Mouse (Mus musculus): ENCODE measurements around the gene Cadps.
A peak's percentile ranks its signal among the peaks of the same experiment; 100 is the strongest.

The Cadps gene

GRCm38 (mm10) chr14:12722452-12723194, 100.3 kb downstream of the Cadps start:
- peak in 1 of 2 experiments; percentile 5 for DNase-seq

GRCm38 (mm10) chr14:12718766-12719165, 104.1 kb downstream of the Cadps start:
- DNase-seq, result no peak

DNA sequence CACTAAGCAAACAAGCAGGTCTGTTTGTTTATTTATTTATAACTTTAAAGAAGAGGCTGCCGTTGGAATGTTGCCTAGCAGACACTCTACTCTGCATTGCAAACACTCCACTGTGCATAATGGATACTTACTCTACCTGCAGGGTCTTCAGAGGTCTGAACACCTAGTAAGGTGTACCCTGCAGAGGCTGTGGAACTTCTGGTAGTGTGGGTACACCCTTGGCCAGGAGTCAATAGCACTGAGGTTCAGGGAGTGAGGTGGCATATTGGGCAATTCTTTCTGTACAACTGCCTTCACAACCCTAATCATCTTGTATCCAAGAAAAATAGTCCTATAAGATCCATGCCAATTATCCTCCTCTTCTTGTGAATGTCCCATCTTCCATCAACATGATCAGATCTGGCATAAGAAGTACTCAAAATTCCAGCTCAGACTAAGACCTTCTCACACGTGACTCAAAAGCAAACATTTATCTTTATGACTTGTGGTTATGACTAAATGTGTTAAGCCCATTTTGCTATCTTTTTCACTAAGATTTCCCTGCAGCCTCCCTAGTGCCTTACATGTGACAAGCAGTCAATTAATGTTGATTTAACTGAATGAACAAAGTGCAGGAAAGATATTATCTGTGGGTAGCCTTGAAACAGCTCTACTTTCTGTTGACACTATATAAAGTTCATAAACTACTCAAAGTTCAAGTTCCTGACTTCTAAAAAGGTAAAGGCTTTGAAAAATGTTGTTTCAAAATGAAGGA, 106.8 kb downstream of the Cadps start:
- DNase-seq, result no peak

- no peak for DNase-seq
These were observed 115.5 kb downstream of the Cadps start for GRCm38 (mm10) chr14:12707395-12707794.

DNA sequence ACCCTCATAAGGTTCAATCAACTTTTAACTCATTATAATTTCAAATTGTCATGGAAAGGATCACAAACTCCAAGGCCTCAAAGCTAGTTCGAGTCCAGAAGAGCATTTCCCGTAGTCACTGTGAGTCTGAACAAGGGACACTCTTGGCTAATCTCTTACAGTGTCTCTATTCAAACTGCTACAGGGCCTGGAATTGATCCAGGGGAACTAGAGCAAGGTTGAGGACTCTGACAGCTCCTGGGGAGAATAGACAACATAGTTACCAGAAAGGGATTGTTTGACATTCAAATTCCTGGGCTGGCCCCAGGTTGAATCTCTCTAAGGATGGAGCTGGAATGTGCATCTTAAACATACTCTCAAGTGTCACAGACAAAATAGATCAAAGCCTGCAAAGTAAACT, 118.4 kb downstream of the Cadps start:
- DNase-seq, result peak; percentile 14 to 26

DNA sequence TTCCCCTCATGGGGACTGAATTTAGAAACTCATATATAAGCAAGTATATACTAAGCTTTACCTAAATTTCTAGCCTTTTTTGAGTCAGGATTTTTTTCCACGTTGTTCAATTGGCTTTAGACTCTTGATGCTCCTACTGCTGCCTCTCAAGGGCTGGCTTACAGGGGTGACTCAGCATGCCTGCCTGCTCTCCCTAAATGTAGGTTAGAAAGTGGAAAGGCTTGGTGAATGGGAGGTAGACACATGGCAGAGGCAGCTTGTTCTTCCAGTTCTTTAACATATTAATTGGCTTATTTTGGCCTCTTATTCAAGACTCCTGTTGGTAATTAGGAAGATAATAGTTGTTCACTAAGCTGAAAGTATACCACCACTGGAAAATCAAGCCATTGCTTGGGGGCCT, 132.7 kb downstream of the Cadps start:
- DNase-seq, result no peak

DNA sequence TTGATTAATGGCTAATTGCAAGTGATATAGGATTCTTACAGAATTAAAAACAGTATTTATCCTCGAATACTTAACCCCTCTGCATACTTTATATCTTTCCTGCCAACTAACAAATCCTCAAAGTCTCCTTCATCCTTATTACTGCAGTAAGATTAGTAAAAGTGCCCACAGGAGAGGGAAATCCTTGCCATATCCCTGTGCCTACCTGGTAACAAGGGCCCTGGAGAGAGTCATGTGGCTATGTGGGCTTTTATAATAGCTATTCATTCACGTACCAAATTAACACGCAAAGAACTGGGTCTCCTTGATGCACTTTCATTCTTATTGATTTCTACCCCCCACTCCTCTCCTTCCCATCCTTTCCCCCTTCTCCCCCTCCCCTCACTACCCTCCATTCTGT, 137.9 kb downstream of the Cadps start:
- DNase-seq, result no peak

DNA sequence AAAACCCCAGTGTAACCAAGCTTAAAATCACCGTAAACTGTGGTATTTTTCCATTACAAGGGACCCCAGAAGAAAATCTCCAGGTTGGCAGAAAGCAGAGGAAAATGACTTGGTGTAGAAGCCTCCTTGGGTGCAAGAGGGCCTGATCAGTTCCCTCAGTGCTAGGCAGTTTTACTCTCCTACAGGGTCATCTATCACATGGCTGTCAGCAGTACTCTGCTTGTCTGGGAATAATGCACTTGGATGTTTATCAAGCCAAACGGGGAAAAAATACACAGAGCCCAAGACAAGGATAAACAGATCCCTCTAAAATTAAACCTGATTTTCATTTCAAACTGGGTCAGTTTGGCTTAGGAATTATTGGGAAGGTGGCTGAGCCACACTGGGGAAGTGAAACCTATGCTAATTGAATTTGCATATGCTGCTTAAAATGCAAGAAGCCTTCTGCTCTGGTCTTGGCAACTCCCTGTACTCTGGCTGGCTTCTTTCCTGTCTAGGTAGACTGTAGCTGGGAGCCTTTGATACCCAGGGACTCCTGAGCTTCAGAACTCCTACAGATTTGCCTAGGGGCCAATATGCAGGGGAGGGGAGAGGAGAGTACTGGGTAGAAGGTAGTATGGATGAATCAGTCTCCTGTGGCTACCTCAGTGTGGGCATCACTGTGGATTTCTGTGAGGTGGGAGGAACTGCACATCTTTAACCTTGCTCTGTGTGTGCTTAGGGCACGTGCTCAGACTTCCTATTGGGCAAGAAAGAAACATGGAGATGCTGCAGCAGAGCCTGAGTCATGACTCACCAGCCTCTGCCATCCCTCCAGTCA, 141.8 kb downstream of the Cadps start:
- peak; percentile 31 to 54 for DNase-seq

DNA sequence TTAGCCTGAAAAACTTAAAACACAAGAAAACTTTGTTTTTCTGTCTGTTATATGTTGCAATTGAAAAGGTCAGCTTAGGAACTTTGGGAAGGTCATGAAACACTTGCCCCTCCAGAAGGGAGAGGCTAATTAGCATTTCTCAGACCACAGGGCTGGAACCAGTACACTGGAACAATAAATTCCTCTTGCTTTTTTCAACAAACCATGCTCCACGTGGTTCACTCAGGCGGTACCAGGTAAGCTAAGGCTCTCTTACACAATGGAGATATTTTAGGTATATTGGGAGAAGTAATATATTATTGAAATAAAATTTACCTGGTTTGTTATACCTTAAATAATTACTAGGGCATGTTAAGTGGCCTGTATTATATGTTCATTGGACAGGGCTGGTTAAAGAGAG, 161.4 kb downstream of the Cadps start:
- no peak for DNase-seq

- DNase-seq, result no peak
These were observed 165.5 kb downstream of the Cadps start for GRCm38 (mm10) chr14:12657351-12657750.

DNA sequence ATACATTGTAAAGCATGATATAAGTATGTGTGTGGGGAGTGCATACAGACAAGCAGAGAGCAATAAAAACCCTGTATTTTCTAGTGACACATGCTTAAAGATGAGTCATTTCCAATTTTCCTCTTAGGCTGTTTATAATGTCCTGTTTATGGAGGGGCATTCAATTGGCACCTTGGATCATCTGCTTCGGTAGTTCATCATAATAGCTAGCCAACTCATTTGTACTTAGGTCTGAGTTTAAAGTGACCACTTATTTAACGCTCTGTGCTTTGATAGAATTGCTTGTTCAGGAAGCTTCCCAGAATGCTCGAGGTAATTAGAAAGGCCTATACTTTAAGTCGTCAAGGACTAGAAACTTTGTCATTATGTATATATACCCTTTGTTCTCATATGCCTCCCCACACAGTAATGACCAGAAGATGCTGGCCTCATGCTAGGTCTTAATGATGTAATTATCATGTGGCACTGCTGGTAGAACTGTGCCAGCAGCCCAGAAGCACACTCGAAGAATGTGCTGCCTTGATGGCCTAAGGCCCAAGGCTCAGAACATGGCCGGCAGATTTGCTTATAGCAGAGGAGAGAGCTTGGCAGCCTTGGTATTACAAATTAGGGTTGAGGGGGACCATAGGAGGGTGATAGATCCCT, 179.9 kb downstream of the Cadps start:
- DNase-seq, result no peak

DNA sequence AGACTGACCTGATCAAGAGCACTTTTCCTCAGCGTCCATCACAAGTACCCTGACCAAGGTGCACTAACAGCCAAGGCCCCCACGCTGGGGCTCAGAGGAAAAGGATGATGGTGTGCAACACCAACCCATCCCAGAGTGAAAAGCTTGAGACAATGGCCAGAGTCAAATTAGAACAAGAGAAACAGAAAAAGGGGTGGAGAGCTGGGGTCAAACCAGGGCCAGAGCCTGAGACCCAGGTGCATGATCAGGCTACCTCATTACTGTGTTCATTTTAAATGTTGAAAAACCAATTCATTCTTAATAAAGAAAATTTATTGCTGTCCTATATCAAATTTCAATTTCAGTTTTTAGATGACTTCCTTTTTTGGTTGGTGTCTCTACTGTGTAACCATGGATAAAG, 184.1 kb downstream of the Cadps start:
- no peak for DNase-seq

DNA sequence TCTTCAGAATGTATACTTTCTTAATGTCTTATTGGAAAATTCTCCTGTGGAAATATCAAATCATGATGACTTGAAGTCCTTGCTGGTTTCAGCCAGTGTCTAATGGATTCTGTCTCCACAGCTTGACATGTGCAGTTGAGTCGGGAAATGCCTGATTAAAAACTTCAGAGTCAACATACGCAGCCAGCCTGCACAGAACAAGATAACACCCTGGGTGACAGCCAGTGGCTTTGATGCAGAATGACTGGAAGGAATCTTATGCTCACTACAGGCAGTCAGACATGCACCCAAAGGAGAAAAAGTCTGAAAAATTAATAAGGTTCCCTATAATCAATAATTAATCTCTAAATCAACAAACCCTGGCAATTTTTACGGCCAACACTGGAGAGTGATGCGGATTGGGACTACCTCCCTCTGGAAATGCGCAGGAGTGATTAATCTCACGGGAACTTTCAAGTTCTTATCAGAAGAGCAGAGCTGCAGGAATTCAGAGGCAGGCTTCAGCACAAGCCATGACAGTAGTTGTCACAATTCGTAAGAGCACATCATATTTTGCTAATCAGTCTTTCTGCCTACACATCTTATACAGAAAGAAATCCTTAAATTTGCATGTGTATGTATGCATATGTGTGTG, 185.6 kb downstream of the Cadps start:
- no peak for DNase-seq

DNA sequence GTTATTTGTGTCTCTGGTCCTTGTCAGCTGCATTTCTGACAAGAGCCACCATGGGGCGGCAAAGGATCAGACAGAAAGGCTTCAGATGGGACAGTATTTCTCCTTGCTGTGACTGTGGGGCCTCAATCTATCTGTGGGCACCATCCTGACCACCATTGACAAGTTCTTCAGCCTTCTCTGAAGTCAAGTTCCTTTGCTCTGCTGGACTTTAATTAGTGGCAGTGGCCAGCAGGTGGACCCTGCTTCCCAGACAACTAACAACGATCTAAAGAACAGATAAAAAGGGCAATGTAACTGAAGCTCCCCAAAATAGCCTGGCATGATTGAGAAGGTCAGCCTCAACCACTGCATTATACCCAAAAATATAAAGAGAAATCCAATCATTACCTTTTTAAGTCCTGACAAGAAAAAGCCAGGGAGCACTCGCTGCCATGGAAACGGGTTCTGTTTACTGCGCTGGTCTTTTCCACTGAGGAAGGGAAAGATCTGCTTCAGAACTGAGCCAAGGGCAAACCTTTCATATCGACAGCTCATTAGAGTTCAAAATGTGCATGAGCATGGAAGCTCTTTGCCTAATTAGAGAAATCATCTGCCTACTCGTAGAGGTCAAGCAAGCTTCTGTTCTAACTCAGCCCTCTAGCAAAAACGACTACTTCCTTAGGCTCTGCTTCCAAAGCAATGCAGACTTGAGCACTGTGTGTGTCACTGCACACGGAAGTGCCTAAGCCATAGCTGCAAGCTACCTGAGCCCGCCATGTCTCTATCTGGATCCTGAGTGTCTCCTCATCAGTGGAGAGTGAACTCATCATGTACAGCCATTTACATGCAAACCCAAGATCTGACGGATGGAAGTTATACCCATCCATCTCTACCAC, 198.4 kb downstream of the Cadps start:
- DNase-seq, result peak; percentile 33 to 51

DNA sequence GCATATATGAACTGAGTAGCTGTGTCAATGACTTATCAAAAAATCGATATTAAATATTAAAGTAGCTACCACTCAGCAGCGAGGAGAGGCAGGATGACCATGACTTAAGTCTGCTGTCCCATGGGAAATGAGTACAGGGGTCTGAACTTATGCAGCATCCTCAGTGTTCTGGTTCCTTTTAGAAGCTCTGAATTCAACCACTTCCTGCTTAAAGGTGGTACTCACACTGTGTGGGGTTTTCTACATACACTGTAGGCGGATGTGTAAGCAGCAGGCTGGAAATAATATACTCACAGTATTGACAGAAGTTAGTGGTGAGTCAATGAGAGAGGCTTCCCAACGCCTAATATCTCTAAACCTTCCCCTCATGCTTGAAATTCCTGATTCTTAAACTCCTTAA, 215.9 kb downstream of the Cadps start:
- no peak for DNase-seq

DNA sequence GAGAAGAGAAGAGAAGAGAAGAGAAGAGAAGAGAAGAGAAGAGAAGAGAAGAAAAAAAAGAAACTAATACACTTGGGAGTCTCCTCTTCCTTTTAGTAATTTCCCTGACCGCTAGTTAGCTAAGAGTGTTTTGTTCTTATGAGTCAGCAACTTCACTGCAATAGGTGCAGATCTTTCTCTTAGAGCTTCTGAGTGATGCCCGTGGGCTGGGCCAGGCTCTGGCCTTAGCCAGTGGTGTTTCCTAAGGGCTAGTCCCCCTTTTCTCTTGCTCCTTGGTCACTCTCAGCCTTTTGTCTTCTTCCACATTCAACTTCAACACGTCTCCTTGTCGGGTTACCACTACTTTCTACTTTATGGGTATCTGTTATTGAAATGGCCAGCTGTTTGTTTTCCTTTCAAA, 216.7 kb downstream of the Cadps start:
- DNase-seq, result no peak

- DNase-seq, result no peak
These were observed 220.8 kb downstream of the Cadps start for GRCm38 (mm10) chr14:12602080-12602479.

DNA sequence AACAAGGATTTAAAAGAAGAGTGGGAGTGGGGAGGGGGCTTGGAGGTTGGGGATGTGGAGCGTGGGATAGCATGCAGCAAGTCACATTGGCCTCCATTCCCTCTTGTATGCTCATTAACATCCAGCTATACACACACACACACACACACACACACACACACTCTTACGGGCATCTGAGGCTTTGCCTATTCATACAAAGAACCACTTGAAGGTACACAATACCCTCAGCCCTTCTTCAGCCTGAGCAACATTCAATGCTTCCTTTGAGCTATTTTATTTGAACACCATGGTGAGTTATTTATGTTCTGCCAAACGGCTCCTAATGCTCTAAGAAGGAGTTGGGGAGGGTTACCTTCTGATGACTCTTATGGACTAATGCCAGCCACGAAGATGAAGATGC, 227.6 kb downstream of the Cadps start:
- DNase-seq, result no peak

DNA sequence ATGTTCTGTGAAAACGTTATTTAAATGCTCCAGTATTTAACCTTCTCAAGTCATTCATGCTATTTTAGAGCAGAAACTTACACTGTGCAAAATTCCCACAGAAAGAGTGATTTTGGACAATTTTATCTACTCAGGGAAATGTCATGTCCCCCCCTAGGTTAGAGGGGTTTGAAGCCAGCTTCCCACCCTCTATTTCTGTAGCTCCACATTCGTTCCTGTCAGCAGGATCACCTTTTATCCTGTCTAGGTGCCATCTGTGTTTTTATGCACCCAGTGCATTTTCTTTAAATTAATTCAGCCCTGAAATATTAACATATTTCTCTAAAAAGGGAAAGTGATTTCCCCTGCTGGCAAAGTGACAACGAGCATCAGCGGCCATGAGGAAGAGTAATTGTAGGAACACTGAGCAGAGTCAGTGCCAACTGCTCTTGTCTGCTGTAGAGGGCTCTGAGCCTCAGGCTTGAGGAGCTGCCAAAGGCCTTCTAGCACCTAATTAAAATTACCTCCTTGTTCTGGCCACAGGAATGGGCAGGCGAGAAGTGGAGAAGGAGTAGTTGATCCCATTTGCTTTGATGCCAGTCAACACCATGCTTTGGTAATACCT, 230.3 kb downstream of the Cadps start:
- DNase-seq, result peak; percentile 74 to 77

GRCm38 (mm10) chr14:12591829-12592228, 231.1 kb downstream of the Cadps start:
- DNase-seq, result no peak

GRCm38 (mm10) chr14:12583536-12583935, 239.3 kb downstream of the Cadps start:
- no peak for DNase-seq

Data from cerebellum, adult 18-20 months (tissue).